Mouse (Mus musculus): ENCODE measurements around the gene Atxn2l. TPM values are rescaled to one million over a fixed set of nuclear protein-coding genes. Genes with fewer than 3 reads are reported as not detected.

The Atxn2l gene
- total RNA-seq, 2 experiments from 2014 or later: 37.0 to 41.7 TPM

DNA sequence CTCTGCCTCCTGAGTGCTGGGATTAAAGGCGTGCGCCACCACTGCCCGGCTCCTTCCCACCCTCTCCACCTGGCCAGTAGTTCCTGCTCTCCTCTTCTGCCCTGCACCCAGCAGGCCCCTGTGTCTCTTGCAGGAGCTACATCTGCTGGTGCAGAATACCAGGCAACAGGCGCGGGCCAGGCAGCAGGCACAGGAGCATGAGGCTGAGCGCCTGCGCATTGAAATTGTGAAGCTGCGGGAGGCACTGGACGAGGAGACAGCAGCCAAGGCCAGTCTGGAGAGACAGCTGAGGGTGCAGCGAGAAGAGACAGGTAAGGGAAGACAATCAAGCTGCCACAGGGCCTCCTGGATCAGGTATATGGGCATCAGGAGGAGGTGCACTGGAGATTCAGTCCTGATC lies 59.2 kb downstream of the Atxn2l start:
- DNase-seq (ENCODE audit: low spot score): no peak
- intact Hi-C loops (cut with DNase I): no loop called here

Other genes starting within 250 kb of the Atxn2l start
- gene Sbk1, start 230.8 kb downstream of the Atxn2l start, total RNA-seq (2021): 10 to 100 TPM; 76.5 to 86.4 TPM
- under 1 TPM; 0.67 to 0.91 TPM for gene Lat, start 133.9 kb downstream of the Atxn2l start, total RNA-seq (2021)
- 10 to 100 TPM; 33.0 to 34.6 TPM for gene Spns1, start 126.0 kb downstream of the Atxn2l start, total RNA-seq (2021)
- gene Nfatc2ip, start 106.7 kb downstream of the Atxn2l start, total RNA-seq (2021): 1 to 10 TPM; 4.5 to 5.4 TPM
- 1 to 10 TPM in 1 of 2 experiments, under 1 TPM in 1; 0.70 to 1.4 TPM for gene Cd19, start 88.5 kb downstream of the Atxn2l start, total RNA-seq (2021)
- gene Rabep2, start 74.7 kb downstream of the Atxn2l start, total RNA-seq (2021): 1 to 10 TPM; 4.6 to 4.9 TPM
- gene Atp2a1, start 40.3 kb downstream of the Atxn2l start, total RNA-seq (2021): 1 to 10 TPM in 1 of 2 experiments, under 1 TPM in 1; 0.88 to 1.2 TPM
- gene Sh2b1, start 28.0 kb downstream of the Atxn2l start, total RNA-seq (2021): 10 to 100 TPM; 40.2 to 43.2 TPM
- 100 to 1,000 TPM; 326 to 329 TPM for gene Tufm, start 16.1 kb downstream of the Atxn2l start, total RNA-seq (2021)
- gene Eif3c, start 63.0 kb upstream of the Atxn2l start, total RNA-seq (2021): 100 to 1,000 TPM; 130 to 139 TPM
- under 1 TPM; 0.28 to 0.86 TPM for gene Apobr, start 81.5 kb upstream of the Atxn2l start, total RNA-seq (2021)
- gene Cln3, start 82.4 kb upstream of the Atxn2l start, total RNA-seq (2021): 10 to 100 TPM; 11.3 to 13.6 TPM
- not detected for gene Il27, start 91.5 kb upstream of the Atxn2l start, total RNA-seq (2021)
- gene Nupr1, start 127.4 kb upstream of the Atxn2l start, total RNA-seq (2021): 1 to 10 TPM; 7.7 to 9.4 TPM
- gene Sgf29, start 145.9 kb upstream of the Atxn2l start, total RNA-seq (2021): 10 to 100 TPM; 25.9 to 27.2 TPM
- 10 to 100 TPM; 28.5 to 32.3 TPM for gene Sult1a1, start 173.0 kb upstream of the Atxn2l start, total RNA-seq (2021)
- gene Bola2, start 192.0 kb upstream of the Atxn2l start, total RNA-seq (2021): 10 to 100 TPM; 43.0 to 49.7 TPM
- 1 to 10 TPM; 4.3 to 4.5 TPM for gene Slx1b, start 192.3 kb upstream of the Atxn2l start, total RNA-seq (2021)
- gene Coro1a, start 204.3 kb upstream of the Atxn2l start, total RNA-seq (2021): 10 to 100 TPM; 10.6 to 10.8 TPM

Measured in heart, postnatal 25 days (tissue).